Mouse (Mus musculus): ENCODE data around the gene Atp2c1. TPM values are rescaled to one million over a fixed set of nuclear protein-coding genes. Genes with fewer than 3 reads are reported as not detected.

The Atp2c1 gene
- polyA plus RNA-seq, 1 experiment: 39.8 TPM

GRCm38 (mm10) chr9:105366199-105366598, 160.9 kb downstream of the Atp2c1 start:
- DNase-seq (ENCODE audit: low read depth): no peak

DNA sequence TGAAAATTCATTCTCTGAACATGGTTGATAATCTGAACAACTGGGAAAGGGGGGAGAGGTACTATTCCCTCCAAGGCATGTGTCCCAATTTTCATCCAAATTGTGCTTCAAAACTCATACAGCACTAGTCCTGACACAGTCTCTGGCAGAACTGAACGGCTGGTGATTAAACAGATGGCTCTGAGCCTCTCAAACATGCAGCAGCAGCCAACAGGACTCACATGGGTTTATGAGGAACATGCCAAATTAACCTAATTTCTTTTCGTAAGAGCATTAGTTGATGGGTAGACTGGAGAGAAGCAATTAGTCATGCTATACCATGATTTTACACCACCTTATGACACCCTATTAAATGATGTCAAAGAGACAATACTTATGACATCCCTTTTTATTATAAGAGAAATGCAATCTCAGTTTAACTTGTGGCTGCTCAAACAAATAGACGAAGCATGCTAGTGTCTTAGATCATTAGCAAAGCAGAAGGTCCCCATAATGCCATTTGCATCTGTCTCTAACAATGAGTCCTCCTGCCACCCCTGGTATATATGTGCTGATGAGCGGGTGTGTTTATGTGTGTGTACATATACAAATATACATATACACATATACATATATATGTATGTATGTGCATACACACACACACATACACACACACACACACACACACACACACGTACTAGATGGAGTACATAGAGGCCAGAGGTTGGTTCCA, 163.4 kb downstream of the Atp2c1 start:
- DNase-seq (ENCODE audit: low read depth): no peak

- no peak for DNase-seq (ENCODE audit: low read depth)
Measured at GRCm38 (mm10) chr9:105362181-105362580, 164.9 kb downstream of the Atp2c1 start.

Other genes with a start within 250 kb of the Atp2c1 start
- gene Aste1, start 131.9 kb downstream of the Atp2c1 start, polyA plus RNA-seq (2012; rRNA removed): 5.7 and 7.1 TPM in 2 replicates
- gene Nek11, start 131.8 kb downstream of the Atp2c1 start, polyA plus RNA-seq (2012; rRNA removed): 0.18 and 0.60 TPM in 2 replicates
- 17.7 and 26.6 TPM in 2 replicates for gene Pik3r4, start 115.7 kb upstream of the Atp2c1 start, polyA plus RNA-seq (2012; rRNA removed)

Measured in gonadal fat pad, adult 2 months (tissue).